Mouse (Mus musculus): ENCODE results near the gene Arg2.

The Arg2 gene

DNA sequence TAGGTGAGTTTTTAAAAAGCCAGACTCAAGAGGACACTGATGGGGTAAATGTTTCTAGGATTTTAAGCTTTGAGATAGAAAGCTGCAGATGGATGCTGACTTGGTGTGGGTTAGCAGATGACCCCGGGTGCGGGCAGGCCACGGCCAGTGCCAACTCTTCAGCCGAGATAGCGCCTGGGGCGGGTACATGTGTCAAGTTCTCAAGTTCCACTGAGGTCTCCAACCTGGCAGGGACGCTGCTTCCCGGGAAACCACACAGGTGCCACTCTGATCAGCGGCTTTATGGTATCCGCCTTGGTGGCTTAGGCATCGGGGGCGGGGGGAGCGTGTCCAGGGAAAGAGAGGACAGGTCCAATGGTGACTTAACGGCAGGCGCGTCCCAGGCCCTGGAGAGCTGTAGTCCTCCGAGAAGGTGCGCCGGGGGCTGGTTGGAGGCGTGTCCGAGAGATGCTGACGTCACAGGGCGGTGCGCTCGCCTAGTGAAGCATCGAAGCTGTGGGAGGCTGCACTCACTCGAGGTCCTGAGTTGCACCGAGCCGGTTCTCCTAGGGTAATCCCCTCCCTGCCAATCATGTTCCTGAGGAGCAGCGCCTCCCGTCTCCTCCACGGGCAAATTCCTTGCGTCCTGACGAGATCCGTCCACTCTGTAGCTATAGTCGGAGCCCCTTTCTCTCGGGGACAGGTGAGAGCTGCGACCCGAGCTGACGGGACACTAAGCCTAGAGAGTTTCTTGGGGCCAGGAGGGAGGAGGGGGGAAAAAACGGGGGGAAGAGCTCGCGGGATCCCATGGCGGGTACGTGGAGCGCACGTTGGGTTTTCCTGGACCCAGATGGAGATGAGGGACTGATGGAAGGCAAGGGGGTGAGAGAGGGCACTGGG lies at the start of gene Arg2:
Gene Arg2 (plus strand): TSS at position 479 of the 879 bp plus-strand sequence.
- DNase-seq (ENCODE audit: low spot score), result no peak

DNA sequence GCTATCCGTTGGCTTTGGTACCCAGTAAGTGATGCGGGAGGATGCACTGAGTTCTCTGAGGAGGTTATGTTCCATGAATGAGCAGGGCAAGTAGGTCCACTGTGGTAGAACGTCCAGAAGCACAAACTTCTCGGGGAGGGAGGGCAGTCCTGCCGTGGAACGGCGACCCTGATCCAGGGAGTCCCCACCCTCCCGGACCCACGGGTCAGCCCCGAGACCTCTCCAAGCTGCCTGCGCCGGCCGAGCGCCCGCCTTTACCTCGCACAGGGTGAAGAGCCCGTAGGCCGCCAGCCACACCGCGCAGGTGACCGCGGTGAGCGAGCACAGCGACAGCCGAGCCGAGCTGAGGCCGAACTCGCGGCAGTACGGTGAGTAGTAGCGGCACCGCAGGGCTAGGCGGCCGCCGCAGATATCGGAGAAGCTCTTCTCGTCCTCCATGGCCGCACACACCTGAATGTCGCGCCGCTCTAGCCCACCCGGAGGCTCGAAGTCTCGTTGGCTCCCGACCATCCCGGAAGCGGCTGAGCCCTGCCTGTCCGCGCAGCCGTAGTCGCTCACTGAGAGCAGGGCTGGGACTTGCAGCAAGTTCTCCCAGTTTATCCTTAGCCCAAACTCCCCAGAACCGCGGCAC lies 41.3 kb upstream of the Arg2 start, which contains the start of gene Pigh:
Gene Pigh (minus strand): TSS at position 470 of the 631 bp plus-strand sequence.
- DNase-seq (ENCODE audit: low spot score), result peak; percentile 77

DNA sequence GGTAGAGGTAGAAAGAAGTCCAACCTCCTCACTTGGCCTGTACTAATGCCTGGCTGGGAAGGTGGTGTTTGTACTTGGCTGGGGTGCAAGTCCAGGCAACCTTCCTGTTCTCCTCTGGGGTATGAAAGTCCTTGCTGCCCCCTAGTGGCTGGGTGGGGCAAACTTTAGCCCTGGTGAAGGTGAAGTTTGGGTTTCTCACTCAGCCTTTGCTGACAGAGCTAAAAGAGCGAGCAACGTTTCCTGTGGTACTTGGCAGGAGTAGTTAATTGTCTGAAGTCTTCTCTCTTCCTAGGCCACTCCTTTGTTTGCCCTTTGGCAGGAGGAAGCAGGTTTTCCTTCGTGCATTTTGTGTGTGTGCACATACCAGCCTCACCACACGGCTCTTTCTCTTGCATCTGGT lies 38.0 kb upstream of the Arg2 start:
- peak; percentile 72 for DNase-seq (ENCODE audit: low spot score)

DNA sequence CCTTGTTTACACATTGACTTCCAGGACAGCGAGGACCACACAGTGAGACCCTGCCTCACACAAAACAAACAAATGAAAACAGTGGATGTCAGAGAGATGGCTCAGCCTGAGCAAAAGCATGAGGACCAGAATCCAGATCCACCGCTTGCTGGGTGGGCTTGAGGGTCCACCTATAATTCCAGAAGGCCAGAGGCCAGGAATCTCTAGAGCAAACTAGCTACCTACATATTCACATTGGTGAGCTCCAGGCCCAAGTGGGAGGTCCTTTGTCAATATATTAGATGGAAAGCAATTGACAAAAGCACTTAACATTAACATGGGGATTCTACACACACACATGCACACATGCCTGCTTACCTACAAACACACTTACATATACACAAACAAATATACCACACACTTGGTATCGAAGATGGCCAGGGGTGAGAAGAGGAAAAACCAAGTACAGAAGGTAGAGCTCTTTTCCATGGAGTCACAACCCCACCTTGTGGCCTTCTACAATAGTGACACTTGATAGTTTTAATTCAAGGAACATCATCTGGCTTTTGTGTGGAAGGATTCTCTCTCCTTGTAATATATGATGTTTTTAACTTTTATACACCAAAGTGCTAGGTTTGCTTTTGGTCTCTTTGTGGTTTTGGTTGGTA lies 33.3 kb upstream of the Arg2 start:
- peak; percentile 47 for DNase-seq (ENCODE audit: low spot score)

DNA sequence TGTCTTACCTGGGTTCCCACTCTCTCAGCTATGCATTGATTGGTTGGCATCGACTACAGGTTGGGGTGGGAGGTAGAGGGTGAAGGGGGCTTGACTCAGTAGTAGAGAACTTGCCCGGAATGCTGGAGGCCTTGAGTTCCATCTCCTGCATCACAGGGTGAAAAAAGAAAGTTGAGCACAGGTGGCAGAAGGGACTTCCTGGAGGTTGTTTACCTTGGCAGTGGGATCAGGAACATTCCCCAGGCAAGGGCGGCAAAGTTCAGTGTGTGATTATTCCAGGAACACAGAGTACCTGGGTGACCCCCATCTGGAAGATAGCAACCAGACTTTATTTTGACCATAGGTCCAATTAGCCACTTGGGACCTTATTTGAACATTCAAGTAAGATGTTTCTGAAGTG lies 26.8 kb upstream of the Arg2 start:
- no peak for DNase-seq (ENCODE audit: low spot score)

DNA sequence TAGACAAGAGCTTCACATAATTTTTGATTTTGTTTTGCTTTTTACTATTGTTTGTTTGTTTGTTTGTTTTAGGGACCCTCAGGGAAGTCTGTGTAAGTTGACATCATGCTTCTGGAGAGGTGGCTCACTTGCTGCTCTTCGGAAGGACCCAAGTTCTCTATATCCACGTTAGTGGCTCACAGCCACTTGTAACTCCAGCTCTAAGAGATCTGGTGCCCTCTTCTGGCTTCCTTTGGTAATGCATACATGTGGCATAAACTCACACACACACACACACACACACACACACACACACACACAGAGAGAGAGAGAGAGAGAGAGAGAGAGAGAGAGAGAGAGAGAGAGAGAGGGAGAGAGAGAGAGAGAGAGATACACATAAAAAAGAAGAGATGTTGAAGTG lies 26.0 kb upstream of the Arg2 start:
- no peak for DNase-seq (ENCODE audit: low spot score)

DNA sequence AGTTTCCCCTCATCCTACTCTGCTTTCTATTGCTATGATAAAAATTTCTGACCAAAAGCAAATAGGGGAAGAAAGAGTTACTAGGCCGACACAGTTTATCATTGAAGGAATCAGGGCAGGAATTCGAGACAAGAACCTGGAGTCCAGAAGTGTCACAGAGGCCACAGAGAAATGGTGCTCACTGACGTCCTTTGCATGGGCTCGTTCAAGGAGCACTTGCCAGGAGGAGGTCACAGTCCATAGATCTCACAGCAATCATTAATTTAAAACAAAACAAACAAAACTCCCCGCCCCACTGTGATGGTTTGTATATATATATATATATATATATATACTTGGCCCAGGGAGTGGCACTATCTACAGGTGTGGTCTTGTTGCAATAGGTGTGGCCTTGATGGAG lies 25.3 kb upstream of the Arg2 start:
- DNase-seq (ENCODE audit: low spot score), result no peak

DNA sequence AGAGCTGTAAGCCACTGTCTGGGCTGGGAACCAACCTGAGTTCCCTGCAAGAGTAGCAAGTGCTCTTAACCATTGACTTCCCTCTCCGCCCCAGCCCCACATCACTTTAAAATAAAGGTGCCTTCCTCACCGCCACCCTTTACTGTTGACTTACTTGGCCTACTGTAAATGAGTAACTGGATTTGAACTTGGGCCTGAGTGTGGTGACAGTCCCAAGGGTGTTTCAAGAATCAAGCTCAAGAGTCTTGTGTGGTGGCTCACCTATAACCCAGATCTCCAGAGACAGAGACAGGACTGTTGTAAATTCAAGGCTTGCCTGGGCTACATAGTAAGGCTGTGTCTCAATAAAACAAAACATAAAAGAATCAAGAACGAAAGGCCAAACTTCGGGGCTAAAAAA lies 11.6 kb upstream of the Arg2 start:
- peak; percentile 18 for DNase-seq (ENCODE audit: low spot score)

DNA sequence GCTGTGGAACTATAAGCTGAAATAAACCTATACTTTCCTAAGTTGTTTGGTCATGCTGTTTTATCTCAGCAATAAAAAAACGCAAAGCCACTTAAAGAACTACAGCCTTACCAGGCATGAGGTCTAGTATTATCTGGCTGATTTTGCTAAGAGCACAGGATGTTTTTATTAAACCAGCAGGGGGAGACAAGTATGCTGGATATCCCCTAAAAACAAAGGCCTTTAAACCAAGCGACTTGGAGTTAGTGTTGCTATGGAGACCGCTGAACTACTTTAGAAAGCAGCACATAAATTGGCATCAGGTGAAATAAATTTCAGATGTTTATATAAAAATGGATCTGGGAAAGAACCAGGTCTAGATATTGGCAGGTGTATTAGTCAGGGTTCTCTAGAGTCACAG lies 7.8 kb upstream of the Arg2 start:
- DNase-seq (ENCODE audit: low spot score), result peak; percentile 26

DNA sequence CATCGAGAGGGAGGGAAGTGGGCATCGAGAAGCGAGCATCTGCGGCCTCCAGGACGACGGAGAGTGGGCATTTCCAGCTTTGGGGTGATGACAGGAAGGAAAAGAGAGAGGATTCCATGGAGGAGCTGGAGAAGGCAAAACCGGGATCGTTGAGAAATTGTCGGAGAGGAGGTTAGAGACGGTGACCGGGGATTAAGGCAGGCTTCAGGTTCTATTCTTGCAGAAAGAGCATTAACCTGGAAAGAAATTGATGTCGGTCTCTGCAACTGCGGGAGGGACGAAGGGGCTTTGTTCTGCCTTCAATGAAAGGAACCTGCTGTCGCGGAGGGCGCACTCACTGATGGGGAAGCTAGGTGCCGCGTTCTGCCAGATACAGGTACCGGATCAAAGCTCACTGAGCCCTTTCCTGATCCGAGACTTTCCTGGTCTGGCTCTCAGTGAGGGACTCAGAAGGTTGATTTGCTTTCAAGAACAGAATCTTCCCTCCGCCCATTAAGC lies 650 bp downstream of the Arg2 start:
- DNase-seq (ENCODE audit: low spot score), result no peak

DNA sequence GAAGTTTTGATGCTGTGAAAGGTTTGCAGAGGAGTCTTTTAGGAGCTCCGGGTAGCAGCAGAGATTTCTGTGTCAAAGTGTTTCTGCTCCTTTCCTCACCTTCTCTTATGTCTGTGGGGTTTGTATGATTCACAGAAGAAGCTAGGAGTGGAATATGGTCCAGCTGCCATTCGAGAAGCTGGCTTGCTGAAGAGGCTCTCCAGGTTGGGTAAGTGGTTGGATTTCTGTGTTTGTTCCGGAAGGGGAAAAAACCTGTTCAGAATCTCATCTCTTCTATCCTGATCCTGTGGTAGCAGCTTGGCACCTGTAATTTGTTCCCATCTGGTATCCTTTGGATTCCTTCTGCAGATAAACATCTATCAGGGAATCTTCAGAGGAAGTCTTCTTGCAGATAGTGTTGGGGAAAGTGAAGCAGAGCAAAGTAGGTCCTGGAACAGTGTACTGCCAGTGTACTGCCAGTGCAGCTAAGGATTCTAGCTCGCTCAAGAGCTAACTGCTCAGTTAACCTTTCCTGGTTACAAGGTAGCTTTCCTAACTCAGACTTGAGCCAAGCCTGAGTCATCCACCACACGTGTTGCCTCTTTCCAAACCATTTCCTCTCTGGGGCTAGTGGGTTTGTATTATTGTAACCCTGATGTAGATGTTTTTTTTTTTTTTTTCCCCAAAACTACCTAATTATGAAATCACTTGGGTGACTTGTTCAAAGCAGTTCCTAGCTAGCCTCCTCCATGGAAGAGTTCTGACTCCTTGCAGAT lies 1.3 kb downstream of the Arg2 start:
- peak; percentile 4 for DNase-seq (ENCODE audit: low spot score)

DNA sequence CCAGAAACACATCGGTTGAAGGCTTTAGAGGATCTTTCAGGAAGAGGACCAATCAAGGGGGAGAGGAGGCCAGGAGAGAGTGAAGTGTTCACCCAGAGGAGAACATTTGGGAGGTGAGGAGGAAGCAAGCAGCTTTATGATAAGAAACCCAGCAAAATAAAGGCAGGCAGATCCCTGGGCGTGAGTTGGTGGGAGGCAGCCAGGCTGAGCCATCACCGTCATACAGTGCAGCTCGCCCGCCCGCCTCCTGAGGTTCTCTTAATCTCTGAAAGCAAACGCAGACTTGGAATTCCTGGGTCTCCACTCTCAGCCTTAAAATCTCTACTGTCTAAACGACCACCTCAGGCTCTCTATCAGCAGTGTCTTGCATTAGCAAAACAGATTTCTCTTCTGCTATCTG lies 4.1 kb downstream of the Arg2 start:
- DNase-seq (ENCODE audit: low spot score), result no peak

DNA sequence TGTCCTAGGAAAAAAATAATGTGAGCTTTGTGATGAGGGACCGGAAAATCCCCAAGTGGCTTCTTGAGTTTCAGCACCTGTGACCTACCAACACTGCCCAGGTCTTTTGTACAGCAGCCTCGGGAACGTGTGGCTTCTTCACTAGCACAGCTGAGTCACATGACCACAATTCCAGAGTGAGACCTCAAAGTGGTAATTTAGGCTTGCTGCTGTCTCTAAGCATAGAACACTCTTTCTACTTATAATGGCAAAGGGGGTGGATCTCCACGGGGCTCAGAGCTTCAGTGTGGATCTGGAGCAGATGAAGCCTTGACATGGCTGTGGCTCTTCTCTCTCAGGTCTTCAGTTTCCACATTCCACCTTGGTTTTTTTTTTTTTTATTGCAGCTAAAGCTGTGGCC lies 4.5 kb downstream of the Arg2 start:
- DNase-seq (ENCODE audit: low spot score), result no peak

DNA sequence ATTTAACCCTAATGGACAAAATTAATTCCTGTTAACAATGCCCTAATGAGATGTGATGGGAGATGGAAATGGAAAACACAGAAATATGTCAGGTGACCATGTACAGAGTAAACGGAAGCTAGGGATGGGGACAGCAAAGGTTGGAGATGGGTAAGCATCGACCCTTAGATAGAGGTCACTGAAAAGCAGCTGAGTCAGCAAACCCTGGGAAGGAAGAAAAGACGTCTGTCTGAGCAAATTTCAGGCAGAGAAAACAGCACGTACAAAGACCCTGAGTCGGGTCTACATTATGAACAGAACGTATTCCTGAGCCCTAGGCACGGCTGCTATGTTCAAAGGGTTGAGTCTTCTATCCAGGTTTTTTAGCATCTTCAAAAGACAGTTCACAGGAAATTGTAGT lies 6.4 kb downstream of the Arg2 start:
- no peak for DNase-seq (ENCODE audit: low spot score)

DNA sequence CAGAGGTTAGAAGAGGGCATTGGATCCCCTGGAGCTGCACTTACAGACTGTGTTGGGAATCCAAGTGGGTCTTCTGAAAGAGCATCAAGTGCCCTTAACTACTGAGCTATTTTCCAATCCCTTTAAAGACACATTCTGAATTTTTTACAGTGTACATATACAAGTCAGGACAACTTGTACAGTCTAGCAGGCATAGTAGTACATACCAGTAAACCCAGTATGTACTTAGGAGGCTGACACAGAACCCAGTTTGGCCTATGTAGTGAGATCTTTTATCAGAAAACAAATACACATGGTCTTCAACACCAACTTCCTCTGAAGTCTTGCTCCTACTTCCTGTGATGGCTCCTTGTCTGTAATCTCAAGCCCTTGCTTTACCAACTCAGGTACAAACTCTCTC lies 8.4 kb downstream of the Arg2 start:
- DNase-seq (ENCODE audit: low spot score), result no peak

DNA sequence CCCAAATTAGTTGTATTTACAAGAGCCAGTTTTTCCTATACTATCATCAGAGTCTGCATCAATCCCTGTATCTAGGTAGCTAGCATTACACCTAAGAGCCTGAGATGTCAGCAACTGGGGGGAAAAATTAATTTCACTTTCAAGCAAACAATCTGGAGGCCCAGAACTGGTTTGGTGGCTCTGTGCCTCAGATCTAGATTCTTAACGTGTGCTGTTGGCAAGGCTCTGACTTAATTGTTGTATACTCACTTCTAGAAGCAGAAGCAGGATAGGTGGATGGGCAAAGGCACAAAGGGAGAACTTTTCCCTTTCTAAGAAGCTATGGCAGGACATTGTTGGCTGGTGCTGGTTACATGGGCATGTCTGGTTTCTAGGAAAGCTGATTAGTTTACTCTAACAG lies 8.8 kb downstream of the Arg2 start:
- no peak for DNase-seq (ENCODE audit: low spot score)

DNA sequence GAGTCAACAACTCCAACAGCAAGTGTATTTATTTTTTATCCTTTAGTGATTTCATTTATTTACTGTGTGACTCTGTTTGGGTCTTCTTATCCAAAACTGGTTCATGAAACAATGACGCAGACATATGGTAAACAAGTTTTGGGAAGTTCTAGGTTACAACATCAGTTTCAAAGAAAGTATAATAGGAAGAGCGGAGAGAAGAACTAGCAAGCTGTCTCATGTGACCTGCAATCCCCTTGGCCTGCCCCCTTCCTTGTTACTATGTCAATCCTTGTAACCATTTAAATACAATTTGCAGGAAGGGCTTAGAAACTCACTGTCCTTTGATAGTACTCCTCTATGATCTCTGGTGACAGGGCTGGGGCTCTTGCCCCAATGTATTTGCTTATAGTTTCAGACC lies 10.2 kb downstream of the Arg2 start:
- DNase-seq (ENCODE audit: low spot score), result no peak

DNA sequence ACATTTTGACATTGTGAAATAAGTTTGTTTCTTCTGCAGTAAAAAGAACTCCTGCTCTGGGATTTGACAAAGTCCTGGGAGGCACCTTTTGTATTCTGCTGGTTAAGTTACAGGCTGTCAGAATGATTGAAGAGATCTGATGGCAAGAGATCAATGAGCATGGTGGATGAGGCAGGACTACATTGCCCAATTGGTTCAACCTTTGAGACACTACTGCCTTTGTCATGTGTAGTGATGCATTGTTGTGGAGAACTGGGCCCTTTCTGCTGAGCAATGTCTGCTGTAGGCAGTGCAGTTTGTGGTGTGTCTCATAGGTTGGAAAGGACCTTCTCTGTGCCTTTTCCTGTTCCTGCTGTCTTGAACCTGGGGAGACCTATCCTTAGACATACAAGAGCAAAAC lies 10.8 kb downstream of the Arg2 start:
- DNase-seq (ENCODE audit: low spot score), result peak; percentile 67

DNA sequence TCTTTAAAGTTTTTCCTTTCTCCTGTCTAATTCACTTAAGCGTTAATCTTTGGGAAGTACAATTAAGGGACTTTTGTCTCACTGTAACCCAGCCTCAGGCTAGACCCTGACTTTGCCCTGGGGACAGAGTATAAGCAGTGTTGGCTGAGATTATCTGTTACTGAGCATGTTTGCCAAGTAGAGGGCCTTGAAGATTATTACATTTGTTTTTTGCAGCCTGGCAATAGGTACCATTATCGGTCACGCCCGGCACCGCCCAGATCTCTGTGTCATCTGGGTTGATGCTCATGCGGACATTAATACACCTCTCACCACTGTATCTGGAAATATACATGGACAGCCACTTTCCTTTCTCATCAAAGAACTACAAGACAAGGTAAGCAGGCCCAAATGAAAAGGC lies 19.1 kb downstream of the Arg2 start:
- no peak for DNase-seq (ENCODE audit: low spot score)

DNA sequence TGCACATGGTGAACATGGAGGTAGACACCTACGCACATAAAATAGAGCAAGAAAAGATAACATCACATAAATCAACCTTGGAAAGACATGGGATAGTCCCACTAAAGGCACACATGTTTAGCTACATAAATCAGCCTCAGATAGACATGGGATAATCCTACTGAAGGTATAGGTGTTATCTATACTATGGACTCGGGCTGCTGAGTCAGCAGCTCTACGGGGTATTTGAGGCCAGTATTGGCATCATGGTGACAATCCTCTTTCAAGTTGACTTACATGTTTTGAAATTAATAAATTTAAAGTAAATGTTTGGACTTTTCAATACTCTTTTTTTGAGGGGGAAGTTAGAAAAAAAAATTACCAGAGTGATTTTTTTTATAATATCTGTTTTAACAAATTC lies 32.3 kb downstream of the Arg2 start:
- DNase-seq (ENCODE audit: low spot score), result no peak

DNA sequence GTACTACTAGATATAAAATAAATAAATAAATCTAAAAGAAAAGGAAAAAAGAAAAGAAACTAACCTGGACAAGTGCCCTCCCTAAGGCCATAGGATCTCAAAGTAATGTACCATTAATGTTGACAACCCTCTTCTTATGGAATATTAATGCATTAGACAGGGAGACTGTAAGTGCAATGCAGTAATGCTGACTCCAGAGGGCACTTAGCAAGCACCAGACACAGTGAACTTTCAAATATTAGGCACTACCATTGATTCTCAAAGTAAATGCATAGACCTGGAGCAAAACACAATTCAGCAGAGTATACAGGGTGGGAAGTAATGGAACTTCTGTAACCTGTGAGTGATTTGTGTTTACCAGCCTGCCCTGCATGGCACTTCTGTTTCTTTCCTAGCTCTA lies 38.6 kb downstream of the Arg2 start:
- peak; percentile 10 for DNase-seq (ENCODE audit: low spot score)

DNA sequence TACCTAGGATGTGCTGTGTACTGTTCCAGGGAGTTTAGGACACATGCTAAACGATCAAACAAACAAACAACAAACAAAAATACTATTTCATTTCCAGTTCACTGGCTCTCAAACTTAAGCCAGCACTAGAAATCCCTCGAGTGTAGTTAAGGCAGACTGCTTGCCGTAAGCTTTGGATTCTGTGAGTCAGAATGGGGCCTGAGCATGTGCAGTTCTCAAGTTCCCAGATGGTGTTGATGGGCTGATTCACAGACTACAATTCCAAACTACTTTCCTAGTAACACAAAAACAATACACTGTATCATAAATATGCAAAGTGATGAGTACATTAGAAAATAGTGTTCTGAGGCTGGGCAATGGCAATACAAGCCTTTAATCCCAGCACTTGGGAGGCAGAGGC lies 39.8 kb downstream of the Arg2 start:
- peak; percentile 51 for DNase-seq (ENCODE audit: low spot score)
